Mouse (Mus musculus) left cerebral cortex, adult 18-20 months (tissue): ENCODE results near the gene Bhmt2. TPM values are rescaled to one million over a fixed set of nuclear protein-coding genes. Genes with fewer than 3 reads are reported as not detected.

Experiments used
- DNase-seq, 2 experiments: peaks; one replicate each; pipeline ENCODE4 v3.0.0; 2021 to 2022; ENCODE audit warnings: low spot score in 2 of 2, mixed read lengths in 1 of 2
- long read RNA-seq, 2 experiments: library from polyadenylated mRNA; stranded (forward); transcript quantifications; one replicate each; pipeline ENCODE4 v2.0.0; 2021
- total RNA-seq, 2 experiments: library from RNA; stranded (reverse); gene quantifications; 2 replicates each; pipeline ENCODE4 v1.2.3; 2021

The Bhmt2 gene
- under 1 TPM; 0.23 to 0.40 TPM for total RNA-seq
- long read RNA-seq, experiment 1 = 0 reads
- long read RNA-seq, experiment 2 = 0 reads

DNA sequence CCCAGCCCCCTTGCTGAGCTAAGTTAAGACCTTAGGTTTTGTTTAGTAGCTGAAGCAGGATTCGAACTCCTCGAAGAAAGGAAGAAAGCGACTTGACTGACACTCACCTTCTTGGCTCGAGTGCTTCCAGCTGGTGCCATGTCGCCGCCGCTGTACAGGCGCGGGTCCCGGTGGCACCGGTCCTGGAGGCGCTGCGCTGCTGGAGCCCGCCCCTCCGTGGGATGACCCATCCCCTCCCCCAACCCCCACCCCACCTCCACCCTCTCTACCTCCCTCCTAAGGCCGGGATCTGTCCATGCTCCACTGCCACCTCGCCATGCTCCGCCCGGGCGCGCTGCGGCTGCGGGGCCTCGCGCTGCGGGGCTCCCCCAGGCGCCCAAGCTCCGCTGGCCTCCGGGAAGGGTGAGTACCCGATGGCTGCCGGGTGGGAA is at the start of gene Bhmt2, which contains the start of gene Dmgdh:
Gene Bhmt2, minus strand, starts transcription at position 172 of the 431 bp plus-strand sequence.
Gene Dmgdh, plus strand, starts transcription at position 303 of the 431 bp plus-strand sequence.
- DNase-seq = no peak

DNA sequence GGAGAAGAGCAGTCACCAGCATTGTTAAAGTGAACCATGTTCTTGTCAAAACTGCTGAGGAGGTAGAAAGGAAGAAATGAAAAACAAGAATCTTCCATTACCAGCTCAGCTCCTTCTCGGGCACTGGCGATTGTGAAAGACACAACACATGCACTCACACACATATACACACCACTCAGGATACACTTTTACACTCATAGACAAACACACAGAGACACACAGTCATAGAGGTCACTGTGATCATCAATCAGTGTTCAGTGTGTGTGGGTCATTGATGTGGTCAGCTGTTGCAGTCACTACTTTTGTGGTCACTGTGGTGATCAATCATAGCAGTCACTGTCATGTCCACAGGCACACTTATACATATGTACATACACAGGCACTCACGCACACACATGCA is 49.4 kb upstream of the Bhmt2 start:
- no peak for DNase-seq

- DNase-seq = peak in 1 of 2 experiments; percentile 18
These were observed 47.8 kb upstream of the Bhmt2 start for GRCm38 (mm10) chr13:93721916-93722315.

GRCm38 (mm10) chr13:93718948-93719347 is 44.8 kb upstream of the Bhmt2 start:
- DNase-seq = peak; percentile 72 to 84

DNA sequence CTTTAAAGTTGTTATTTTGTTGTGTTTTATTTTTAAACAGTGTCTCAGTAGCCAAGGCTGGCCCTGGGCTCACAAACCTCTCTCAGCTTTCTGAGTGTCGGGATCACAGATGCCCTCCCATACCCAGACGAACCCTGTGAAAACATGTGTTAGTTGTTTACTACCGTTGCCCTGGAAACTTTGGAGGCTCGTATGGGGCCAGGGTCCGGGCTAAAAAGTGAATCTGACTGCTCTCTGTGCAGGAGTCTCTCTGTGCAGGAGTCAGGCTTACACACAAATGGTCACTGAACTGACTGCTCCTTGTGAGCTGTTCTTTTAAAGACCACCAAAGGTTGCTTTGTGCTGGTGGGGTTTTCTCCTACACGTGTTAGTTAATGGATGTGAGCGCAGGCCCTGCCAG is 43.0 kb upstream of the Bhmt2 start:
- no peak for DNase-seq

GRCm38 (mm10) chr13:93713826-93714225 is 39.7 kb upstream of the Bhmt2 start:
- no peak for DNase-seq

DNA sequence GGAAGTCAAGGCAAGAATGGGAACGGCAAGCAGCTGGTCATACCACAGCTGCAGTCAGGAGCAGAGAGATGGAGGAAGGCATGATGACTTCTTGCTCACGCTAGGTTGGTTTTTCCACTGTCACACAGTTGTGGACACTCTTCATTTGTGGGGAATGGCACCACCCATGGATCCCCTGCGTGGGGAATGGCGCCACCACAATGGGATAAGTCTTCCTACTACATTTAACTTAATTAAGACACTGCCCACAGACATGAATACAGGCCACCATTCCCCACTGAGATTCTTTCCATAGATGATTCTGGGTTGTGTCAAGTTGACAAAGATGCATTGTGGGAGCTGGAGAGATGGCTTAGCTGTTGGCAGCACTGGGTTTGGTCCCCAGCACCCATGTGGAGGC is 38.3 kb upstream of the Bhmt2 start:
- DNase-seq = no peak

GRCm38 (mm10) chr13:93711226-93711625 is 37.1 kb upstream of the Bhmt2 start:
- no peak for DNase-seq

DNA sequence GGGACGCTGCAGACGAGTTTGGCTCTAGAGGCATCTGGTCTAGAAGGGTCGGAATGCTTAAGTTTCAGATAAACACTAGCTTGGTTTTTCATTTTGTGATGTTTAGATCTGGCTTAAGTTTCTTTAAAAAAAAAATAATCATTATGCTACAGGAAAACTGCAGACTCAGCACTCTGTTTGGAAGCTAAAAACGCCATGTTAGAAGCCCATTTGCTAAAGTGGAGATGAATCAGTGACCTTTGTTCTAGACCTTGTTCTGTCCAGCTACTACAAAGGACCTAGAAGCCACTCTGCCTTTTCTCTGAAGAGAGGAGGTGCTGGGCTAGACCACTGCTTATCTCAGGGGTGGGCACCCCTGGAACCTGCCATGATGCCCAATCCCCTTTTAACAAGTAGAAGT is 36.2 kb upstream of the Bhmt2 start:
- no peak for DNase-seq

- no peak for DNase-seq
These were observed 33.2 kb upstream of the Bhmt2 start for GRCm38 (mm10) chr13:93707271-93707670.

DNA sequence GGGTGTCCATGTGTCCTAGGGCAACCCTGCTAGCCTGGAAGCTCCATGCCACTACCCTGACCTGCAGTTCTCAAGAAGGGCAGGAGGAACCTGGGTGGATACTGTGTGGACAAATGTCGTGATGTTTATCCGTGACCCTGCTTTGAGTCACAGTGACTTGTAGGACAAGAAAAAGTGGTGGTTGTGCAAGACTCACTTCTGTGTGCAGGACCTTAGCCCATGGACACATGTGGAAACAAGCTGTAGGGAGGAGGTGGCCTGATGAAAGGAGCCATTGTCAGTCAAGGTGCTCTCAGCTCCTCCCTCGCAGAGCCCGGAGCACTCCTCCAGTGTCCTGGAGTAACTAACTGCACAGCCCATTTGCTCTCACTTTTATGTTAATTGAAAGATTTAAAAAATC is 31.6 kb upstream of the Bhmt2 start:
- DNase-seq = no peak

DNA sequence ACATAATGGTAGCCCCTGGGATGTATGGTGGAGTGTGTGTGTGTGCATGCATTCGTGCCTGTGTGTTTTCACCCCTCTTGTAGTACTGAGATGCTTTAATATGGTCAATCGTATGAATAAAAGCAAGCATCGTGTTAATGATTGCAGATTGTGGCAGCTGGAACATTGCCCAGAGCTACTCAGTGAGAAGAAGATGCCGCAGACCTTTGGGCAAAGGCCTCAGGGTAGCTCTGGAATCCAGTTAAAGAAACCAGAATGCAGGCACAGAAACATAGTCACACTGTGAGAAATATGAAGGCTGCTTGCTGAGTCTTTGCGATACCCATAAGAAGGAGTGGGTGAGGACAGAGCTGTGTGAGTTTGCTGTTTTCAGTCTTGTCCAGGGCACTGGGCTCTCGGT is 24.8 kb upstream of the Bhmt2 start:
- DNase-seq = no peak

DNA sequence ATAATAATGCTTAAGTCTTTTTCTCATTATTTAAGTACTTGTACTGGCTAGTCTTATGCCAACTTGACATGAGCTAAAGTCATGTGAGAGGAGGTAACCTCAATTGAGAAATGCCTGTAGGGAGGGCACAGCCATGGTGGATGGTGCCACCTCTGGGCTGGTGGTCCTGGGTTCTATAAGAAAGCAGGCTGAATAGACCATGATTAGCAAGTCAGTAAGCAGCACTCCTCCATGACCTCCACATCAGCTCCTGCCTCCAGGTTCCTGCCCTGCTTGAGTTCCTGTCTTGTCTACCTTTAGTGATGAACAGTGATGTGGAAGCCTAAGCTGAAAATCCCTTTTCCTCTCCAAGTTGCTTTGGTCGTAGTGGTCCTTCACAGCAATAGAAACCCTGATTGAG is 16.7 kb upstream of the Bhmt2 start:
- DNase-seq = no peak

- no peak for DNase-seq
These were observed 15.5 kb upstream of the Bhmt2 start for GRCm38 (mm10) chr13:93689566-93689965.

- DNase-seq = no peak
These were observed 13.2 kb upstream of the Bhmt2 start for GRCm38 (mm10) chr13:93687321-93687720.

GRCm38 (mm10) chr13:93685226-93685625 is 11.1 kb upstream of the Bhmt2 start:
- DNase-seq = no peak

- DNase-seq = no peak
These were observed 9.2 kb upstream of the Bhmt2 start for GRCm38 (mm10) chr13:93683336-93683735.

- DNase-seq = peak; percentile 46 to 59
These were observed 2.8 kb upstream of the Bhmt2 start for GRCm38 (mm10) chr13:93676864-93677263.

DNA sequence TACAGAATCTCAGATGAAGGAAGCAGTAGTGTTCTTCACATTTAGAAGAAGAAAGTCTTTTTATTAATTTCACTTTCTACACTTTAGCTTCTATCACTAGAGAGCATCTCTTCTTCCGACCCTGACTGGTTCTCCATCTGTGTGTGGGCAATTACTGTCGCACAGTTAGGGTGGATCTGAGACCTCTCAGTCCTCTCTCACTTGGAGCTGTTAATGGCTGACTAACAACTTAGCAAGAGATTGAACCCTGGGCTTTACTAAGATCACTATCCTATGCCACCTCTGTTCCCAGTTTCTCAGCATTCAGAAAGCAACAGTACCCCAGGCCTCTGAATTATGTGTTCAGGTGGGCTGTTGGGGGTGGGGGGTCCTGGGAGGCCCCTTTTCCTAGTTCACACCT is 806 bp downstream of the Bhmt2 start:
- DNase-seq = no peak

DNA sequence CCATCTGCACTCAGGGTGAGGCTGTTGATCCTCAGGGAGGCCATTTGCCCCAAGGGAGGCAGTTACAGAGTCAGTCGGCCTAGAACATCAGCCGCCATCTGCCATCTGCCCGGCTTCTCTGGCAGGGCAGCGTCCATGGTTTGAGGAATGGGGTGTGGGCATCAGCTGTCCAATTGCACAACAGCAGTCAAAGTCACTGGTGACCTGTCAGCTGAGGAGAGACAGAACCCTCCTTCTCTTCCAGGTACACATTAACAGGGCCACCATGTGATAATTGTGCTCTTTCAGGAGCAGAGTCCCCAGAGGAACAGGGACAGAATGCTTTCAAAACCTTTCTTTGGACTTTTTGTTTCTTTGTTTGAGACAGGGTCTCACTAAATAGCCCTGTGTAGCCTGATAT is 1.7 kb downstream of the Bhmt2 start:
- DNase-seq = no peak

DNA sequence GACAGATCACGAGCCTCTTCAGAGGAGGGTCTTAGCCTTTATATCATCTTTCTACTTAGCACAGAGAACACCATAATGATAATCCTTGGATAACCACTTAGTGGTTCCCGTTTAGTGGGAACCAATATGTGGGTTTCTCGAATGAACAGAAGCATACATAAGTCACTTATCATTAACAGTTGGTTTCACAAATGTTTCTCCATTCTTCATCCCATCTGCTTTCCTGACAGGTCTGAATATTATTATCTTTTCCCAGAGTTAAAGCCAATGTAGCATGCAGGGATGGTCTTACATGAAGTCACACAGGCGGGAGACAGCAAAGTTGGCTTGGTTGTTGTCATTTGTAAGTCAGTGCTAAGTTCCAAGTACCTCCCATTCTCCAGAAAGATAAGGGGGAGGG is 6.5 kb downstream of the Bhmt2 start:
- DNase-seq = no peak

- DNase-seq = no peak
These were observed 16.2 kb downstream of the Bhmt2 start for GRCm38 (mm10) chr13:93657941-93658340.

DNA sequence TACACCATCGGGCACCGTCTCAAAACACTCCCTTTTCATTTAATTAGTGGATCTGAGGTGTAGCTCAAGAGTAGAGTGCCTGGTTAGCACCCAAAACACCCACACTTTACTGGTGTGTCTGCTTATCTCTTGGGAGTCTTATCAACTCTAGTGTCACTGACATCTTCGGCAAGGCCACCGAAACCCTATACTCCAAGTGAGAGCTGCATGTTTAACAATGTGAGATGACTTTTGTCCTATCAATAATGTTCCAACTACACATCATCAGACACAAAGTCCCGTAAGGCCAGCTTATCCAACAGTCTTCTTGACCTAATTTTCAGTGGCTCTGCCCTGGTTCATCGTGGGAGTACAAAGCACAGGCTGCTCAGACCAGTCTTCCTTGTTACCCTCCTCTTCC is 20.7 kb downstream of the Bhmt2 start:
- no peak for DNase-seq
